Mouse (Mus musculus) lung, postnatal 25 days (tissue): ENCODE measurements around the gene Polr3h.
"Not testable (repeated sequence)": the region's sequence is repeated elsewhere in the genome, so short reads cannot be mapped to it uniquely, and the experiment has no call there.

Source experiments
- DNase-seq: peaks from one replicate; pipeline ENCODE4 v3.0.0; 2022; ENCODE audit warnings: low spot score

The Polr3h gene

DNA sequence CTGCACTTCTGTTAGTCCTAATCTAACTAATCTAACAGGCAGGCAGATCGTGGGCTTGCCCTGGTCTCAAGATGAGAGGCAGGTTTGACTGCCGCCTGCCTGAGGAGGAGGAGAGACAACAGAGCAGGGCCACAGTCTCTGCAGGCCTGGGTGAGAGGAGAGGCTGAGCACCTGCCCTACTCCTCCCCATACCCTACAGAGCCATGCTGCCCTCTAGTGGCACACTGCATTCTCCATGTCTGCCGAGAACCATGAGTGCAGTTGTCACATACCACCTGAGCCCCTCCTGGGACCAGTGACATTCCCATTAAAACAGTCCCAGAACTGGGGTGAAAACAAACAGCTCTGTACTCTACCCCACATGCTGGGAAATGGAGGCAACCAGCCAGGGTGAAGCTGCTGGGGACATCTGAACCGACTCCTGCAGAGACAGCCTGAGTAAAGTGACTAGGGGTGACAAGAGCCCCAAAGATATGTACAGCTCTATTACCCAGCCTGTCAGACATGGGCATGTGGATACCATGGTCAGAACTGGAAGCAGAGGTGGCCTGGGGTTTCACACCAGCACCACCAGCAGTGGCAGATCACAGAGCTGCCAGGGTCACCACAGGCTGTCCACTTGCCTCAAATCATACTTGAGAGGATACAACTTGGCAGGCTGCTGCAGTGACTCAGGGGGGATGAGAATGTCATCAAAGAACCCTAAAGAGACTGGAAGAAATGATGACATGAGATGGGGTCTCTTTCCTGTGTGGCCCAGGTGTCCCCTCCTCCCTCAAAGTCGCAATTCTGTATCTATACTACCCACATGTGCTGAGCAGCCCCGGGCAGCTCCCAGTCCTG, 8.2 kb downstream of the Polr3h start:
- peak; percentile 71 for DNase-seq

DNA sequence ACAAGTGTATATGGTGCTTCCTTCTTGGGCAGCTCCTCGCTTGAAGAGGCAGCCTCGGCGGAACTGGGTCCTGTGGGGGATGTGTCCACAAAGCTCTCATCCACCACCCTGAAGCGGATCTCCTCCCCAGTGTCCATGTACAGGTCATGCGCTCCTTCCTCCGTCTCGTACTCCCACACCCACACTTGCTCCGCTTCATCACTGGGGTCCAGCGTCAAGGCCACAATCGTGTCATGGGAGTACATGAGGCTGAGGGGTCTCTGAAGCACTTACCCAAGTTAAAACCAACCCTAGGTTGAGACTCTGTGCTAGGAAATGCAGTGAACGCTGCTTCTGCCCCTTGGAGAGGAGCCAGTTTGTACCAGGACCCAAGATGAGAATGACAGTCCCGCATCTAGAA, 8.8 kb downstream of the Polr3h start:
- DNase-seq, result no peak

DNA sequence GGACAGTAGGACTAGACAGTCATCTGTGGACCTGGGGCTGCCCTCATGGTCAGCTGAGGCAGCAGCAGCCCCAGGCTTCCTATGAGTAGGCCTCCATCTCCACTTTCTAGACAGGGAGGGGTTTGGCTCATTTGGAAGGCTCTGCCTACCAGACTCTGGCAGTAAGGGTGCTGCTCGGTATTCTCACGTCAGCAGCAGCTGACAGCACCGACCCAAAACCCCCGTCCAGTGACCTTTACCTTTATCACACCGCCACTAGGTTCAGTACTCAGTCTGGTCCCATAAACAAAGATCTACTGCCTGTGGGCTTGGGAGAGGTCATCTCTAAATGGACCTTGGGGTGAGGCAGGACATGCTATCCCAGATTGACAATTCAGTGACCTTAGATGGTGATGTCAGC, 10.4 kb downstream of the Polr3h start:
- no peak for DNase-seq

DNA sequence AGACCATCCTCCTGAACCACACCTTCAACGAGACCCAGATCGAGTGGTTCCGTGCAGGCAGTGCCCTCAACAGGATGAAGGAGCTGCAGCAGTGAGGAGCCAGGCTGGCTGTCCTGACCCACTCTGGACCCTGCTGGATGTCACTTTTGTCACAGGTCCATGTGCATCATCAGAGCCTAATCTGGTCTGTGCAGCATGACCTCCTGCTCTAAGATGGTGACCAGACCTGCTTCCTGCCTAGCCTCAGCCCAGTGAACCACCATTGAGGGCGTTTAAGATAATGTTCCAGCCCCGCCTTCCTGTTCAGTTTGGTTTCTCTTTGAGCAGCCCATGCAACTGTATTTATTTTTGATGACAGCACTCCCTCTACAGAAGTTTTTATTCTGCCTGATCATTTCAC, 11.4 kb downstream of the Polr3h start:
- DNase-seq, result no peak

DNA sequence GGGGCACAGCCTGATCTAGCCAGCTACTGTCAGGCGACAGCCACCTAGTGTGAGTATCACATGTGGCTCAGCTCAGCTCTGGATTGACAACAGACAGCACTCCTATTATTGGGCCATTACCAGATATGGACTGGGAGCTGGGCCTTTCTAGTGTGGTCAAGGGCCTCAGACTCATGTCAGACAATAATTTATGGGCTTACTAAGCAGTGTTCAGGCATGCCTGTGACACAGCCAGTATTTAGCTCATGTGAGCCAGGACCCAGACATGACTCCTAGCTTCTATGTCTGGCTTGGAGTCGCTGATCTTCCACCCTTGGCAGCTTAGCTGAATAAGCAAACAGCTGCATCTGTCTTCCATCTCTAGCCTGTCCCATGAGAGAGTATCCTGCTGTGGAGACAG, 13.5 kb downstream of the Polr3h start:
- no peak for DNase-seq

DNA sequence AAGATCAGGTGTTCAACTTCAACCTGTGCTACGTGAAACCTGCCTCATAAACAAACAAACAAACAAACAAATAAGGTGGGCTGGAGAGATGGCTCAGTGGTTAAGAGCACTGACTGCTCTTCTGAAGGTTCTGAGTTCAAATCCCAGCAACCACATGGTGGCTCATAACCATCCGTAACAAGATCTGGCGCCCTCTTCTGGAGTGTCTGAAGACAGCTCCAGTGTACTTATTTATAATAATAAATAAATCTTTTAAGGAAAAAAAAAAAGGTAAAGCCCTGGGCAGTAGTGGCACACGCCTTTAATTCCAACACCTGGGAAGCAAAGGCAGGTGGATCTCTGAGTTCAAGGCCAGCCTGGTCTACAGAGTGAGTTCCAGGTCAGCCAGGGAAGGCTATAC, 17.3 kb downstream of the Polr3h start:
- not testable (repeated sequence) for DNase-seq

DNA sequence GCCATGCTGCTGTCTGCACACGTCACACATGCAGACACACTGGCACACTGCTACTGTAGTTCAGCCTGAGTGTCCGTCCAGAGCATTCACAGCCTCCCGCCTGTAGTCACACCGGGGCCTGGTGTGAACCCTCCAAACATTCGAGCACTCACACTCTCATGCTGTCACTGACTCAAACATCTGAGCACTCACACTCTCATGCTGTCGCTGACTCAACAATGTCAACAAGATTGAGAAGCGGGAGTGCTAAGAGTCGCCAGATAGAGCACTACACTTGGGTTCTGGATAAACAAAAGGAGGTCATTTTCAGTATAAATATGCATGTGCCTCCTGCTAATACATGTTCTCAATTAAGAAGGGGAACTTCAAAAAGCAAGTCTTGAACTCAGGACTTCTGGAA, 18.1 kb downstream of the Polr3h start:
- DNase-seq, result no peak

DNA sequence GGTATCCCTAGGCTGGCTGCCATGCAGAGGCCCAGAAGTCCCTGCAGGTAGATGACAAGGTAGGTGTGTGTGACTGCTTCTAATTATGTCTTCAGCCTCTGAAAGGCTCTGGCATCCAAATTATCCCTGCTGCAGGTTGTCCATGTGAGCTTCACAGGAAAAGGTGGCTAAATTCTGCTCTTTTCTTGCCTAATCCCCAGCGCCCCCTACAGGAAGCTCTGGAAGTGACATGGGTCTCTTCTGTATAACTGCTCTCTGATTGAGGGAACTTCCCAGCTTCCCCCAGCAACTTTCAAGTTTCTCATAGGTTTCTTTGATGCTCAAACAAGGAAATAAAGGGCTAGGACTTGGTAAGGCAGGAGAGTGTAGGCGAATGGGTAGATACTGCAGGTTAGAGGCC, 21.1 kb downstream of the Polr3h start:
- DNase-seq, result peak; percentile 72

DNA sequence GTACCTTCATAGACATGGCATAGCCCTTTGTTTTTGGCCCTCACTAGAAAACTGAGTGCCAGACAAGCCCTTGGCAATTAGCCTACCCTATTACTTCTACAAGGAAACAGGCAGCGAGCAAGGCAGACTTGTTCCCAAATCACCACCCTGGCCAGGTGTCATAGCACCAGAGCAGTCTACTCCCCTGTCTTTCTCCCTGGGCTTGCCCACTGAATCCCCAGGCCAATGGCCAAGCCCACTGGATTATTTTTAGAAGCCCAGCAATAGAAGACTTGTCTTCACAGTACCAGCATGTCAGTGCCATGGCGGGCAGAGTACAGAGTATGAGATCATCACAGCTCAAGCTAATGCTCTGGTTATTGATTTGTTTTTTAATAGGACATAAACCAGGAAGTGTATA, 27.3 kb downstream of the Polr3h start:
- no peak for DNase-seq

DNA sequence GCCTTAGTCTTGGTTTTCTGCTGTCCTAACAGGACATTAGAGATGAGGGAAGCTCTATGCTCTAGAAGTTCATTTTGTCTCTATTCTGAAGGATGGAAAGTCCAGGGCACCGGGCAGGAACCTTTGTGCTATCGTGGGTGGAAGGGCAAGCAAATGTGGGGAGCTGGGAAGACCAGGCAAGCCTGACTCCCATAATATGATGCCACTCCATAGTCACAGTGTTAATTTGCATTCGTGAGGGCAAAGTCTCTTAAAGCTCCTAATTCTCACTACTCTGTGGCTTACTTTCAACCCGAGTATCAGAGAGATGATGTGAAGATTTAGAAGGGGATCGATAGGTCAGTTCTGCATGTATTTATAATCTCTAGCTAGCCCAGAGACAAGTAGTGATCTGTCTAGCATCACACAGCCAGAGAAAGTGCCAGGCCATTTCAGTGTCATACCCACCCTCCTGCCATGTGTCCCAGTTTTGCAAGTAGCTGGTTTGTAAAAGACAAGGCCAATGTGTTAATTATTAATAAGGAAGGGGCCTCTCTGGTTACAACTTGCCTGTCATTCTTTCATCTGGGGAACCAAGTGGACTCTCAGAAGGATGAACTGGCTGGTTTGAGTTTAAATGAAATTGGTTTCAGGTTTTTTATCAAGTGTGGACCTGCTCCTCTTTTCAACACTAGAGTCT, 28.3 kb downstream of the Polr3h start:
- no peak for DNase-seq

DNA sequence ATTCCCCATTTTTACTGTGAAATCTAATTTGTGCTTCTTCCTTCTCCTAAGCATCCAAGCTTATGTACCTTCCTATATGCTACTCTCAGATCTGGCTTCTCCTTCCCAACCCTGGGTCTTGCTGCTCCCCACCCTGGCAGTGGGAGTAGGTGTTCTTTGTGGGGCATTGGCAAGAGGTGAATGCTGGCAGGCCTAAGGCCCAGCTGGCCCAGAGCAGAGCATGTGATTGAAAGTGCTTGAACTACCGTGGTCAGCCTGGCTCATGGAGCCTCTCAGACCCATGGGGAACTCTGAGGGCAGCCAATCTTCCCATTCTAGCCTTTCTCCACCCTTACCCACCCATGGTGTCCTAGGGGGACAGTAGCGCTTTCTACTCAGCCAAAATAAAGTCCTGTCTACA, 29.6 kb downstream of the Polr3h start:
- DNase-seq, result no peak

DNA sequence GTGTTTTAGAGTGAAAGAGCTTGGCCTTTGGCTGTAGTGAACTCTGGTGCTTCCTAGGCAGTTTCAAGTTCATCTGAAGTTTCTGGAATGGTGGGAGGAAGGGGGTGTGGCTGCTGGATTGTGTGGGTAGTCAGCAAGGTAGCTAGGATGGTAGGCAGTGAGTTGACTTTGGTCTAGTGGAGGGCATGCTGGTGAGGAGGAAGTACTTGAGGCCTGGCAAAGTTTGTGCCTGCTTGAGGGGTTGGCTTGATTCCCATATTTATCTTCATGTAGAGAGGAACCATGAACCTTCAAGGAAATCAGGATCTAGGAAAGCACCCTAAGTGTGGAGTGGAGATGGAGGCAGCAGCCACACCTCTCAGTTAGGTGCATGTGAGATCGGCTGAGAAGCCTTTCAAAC, 32.0 kb downstream of the Polr3h start:
- DNase-seq, result peak; percentile 85

DNA sequence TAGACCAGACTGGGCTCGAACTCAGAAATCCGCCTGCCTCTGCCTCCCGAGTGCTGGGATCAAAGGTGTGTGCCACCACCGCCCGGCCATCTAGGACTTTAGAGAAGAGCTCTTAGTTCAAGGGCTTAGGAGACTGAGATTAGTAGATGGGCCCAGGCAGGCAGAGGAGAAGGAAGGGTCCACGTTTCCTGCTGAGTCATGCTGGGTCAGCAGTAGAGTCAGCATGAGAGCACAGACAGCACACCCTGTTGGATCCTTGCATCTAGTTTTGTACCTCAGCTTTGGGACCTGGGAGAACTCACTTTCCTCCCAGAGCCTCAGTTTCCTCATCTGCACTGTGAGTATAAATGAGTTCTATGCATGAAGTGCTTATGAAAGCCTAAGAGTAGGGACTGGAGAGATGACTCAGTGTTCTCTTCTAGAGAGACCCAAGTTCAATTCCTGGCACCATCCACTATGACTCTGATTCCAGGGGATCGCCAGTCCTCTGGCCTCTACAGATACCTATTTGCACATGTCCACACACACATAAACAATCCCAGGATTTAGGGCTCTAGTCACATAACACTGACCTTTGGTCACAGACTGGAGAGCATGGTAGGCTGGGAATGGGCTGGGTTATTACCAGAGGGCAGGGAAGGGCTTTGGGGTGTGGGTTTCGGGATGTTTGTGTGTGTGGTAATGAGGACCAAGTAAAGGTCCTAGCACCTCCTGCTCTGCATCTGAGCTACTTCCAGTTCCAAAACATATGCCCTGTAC, 34.0 kb downstream of the Polr3h start:
- DNase-seq, result no peak

DNA sequence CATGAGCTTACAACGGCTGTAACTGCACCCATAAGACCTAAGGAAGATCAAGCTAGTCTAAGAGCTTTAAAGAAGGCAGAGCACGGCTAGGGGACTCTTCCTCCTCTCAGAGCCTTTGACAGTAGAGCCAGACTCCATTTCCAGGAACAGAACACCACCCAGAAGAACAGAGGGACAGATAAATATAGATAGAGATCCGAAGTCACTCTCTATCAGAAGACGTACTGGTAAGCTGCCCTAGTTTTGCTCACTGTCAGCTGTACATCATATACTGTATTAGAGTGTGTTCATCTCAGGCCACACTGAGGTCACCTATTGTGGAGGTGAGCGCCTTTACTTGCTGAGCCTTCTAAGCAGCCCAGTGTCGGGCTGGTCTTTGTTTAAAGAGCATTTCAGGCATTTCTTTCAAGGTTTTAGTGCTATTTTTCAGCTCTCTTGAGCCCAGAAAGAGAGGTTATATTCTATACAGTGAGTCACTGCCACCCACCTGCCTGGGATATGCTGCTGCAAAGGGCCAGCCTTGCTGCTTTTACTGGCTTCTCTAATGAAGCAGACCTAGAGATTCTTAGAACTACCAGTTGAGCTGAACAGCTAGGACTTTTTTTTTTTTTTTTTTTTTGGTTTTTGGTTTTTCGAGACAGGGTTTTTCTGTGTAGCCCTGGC, 34.8 kb downstream of the Polr3h start:
- DNase-seq, result no peak

DNA sequence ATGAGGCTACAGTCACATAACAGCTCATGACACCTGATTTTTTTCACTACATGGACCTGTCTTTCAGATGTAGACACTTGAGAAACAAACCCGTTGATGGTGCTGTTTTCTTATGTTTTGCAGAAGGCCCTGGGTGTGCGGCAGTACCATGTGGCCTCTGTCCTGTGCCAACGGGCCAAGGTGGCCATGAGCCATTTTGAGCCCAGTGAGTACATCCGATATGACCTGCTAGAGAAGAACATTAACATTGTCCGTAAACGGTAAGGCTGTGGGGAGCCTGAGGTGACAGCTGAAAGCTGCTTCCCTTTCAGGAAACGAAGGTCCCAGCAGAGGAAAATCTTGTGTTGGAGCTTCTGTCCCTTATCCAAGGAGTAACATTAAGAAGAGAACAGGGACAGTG, 36.9 kb downstream of the Polr3h start:
- no peak for DNase-seq

DNA sequence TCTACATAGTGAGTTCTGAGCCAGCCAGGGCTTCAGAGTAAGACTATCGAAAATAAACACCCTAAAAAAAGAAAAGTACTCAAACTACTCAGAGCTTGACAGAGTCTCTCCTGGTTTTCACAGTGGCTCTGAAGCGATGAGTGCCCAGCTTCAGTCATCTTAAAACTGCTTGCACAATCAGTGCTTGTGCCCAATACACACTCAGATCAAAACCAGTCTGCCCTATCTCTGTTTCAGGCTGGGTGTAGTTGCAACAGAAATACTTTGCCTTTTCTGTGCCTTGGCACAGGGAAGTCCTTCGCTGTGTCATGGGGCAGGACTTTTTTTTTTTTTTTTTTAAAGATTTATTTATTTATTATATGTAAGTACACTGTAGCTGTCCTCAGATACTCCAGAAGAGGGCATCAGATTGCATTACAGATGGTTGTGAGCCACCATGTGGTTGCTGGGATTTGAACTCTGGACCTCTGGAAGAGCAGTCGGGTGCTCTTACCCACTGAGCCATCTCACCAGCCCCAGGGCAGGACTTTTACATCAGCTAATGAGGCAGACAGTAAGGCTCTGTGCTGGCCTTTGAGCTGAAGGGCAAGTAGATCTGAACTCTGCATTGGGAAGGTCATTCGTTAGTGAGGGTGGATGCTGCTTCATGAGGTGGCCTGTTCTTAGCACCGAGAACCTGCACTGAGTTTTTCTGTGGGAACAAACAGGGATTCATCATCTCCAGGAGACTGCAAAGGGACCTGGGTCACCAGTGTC, 39.1 kb downstream of the Polr3h start:
- peak; percentile 48 for DNase-seq

DNA sequence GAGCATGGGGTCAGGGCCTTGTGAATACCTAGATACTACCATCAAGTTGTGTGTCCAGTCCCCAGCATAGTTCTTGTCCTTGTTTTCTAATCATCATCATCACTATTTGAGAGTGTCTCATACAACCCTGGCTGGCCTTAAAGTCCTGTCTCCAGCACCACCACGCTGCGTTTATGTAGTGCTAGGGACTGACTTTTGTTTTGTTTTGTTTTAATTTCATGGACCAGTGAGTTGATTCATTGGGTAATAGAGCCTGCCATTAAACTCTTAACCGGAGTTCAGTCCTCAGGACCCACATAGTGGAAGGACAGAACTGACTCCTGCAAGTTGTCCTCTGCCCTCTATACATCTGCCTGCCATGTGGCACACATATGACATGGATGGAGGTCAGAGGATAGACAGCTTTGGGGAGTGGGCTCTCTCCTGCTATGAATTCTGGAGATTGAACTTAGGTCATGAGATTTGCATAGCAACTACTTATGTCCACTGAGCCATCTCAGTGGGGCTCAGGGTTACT, 40.6 kb downstream of the Polr3h start:
- no peak for DNase-seq

DNA sequence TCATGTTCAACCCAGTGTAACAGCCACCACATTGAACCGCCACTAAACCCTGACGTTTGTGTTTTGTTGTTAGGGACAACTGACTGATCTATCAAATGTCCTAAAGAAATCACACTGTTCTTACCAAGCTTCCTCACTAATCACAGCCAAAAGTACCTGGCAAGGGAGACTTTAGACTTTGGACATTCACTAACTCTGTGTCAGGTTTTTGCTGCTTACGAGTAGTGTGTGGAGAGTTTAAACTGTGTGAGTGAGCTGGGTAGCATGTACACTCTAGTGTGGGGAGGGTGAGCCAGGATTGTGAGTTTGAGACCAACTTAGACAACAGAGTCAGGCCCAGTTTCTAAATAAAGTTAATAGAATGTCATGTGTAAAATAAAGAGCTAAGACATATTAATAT, 43.7 kb downstream of the Polr3h start:
- no peak for DNase-seq

DNA sequence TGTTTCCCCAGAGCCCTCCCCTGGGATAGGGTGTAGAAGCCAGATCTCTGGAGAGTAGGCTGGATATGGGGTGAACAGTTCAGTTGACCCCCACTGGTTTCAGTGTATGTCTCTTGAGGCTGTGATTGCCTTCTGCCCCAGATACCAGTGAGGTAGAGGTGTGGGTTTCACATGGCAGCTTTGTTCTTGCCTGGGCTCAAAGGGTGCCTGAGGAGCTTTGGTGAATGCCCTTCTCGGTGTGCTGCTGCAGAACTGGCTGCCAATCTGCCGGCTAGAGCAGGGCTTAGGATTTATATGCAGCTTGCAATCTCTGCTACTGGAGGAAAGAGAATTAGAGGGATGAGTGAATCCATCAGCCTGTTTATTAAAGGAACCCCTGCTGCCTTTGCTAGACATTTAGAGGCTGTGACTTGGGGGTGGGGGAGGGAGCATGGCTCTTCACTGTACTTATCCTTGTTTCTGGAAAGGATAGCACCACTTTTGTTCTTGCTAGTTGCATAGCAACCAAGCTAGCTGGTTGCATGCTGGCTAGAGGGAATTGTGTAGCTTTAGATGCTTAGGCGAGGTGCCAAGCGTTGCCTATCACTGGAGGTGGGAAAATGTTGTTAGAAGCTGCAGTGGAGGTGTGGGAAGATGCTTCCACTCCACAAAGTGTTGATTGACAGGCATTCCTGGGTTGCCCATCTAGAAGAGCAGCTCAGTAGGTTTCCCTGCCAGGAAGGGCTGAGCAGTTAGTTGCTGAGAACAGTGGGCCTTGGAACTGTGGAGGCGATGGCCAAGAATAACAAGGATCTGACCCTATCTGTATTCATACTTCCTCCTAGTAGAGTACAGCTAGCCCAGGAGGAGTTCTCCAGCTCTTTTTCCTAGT, 46.3 kb downstream of the Polr3h start:
- DNase-seq, result no peak
